Mouse (Mus musculus) C2C12 (cell line): ENCODE data around the gene Hnrnpc.
"Not testable (repeated sequence)": the region's sequence is repeated elsewhere in the genome, so short reads cannot be mapped to it uniquely, and the experiment has no call there.

Source experiments
- CEBPB ChIP-seq: IDR thresholded peaks from one replicate; pipeline ENCODE4 v1.6.1; 2011; ENCODE audit warnings: low read depth, mild to moderate bottlenecking, control low read depth, moderate library complexity
- CTCF ChIP-seq: IDR thresholded peaks from one replicate; pipeline ENCODE4 v1.5.1; 2011; ENCODE audit not compliant: control insufficient read depth, insufficient read depth, insufficient read length
- FOSL1 ChIP-seq: IDR thresholded peaks from one replicate; pipeline ENCODE4 v1.8.0; 2011; ENCODE audit warnings: mild to moderate bottlenecking, low read length; ENCODE audit not compliant: poor library complexity, insufficient read depth, severe bottlenecking
- MAX ChIP-seq: IDR thresholded peaks from one replicate; pipeline ENCODE4 v1.6.1; 2011; ENCODE audit warnings: mild to moderate bottlenecking, control low read depth
- MYOD1 ChIP-seq: IDR thresholded peaks from one replicate; pipeline ENCODE4 v1.6.1; 2011; ENCODE audit warnings: low read depth; ENCODE audit not compliant: control insufficient read depth, insufficient read length
- MYOG ChIP-seq: IDR thresholded peaks from one replicate; pipeline ENCODE4 v1.6.1; 2011; ENCODE audit not compliant: control insufficient read depth, insufficient read length; ENCODE audit errors: extremely low read depth
- USF1 ChIP-seq: IDR thresholded peaks from one replicate; pipeline ENCODE4 v1.6.1; 2011; ENCODE audit warnings: low read depth, mild to moderate bottlenecking, control low read depth, moderate library complexity

DNA sequence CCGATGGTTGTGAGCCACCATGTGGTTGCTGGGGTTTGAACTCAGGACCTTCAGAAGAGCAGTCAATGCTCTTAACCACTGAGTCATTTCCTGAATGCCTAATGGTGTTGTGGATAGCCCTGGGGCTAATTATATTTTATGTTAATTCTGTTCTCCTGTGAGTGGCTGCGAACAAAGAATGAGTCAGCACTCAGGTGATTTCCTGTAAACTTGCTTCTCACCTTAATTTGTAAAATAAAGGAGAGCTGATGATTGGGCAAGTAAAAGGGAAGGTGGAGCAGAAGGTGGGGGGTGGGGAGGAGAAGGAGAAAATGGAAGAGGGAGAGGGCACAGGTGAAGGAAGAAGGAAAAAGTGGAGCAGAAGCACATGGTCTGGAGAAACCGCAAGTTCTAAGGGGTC is 51.1 kb downstream of the Hnrnpc start:
- TF ChIP-seq CTCF, MAX, USF1, MYOG, CEBPB, FOSL1, MYOD1: not testable (repeated sequence)
